Mouse (Mus musculus) hindbrain, embryonic 15.5 days (tissue): ENCODE data around the gene Hmox2. TPM values are rescaled to one million over a fixed set of nuclear protein-coding genes. Genes with fewer than 3 reads are reported as not detected.

Source experiments
- ATAC-seq: fragments of 200-750 bp; cut with Nextera tagmentation; 2 replicates; pipeline ENCODE4 v1.8.0; 2017; ENCODE audit warnings: low read depth, moderate number of reproducible peaks, moderate TSS enrichment; ENCODE audit not compliant: low FRiP score
- H3K27ac ChIP-seq: fragments of 300-500 bp; sonication (generic); replicated peaks from 2 replicates; pipeline ENCODE4 v1.5.1; 2015; ENCODE audit warnings: mild to moderate bottlenecking, inconsistent platforms
- H3K27me3 ChIP-seq: fragments of 300-500 bp; sonication (generic); 2 replicates; pipeline ENCODE4 v1.6.1; 2015; ENCODE audit warnings: control low read depth, inconsistent platforms
- H3K36me3 ChIP-seq: fragments of 300-500 bp; sonication (generic); 2 replicates; pipeline ENCODE4 v1.6.1; 2015; ENCODE audit warnings: control low read depth, inconsistent platforms
- H3K4me1 ChIP-seq: fragments of 300-500 bp; sonication (generic); replicated peaks from 2 replicates; pipeline ENCODE4 v1.6.1; 2015; ENCODE audit warnings: control low read depth, inconsistent platforms
- H3K4me2 ChIP-seq: fragments of 300-500 bp; sonication (generic); 2 replicates; pipeline ENCODE4 v1.6.1; 2015; ENCODE audit warnings: moderate library complexity, mild to moderate bottlenecking, inconsistent platforms
- H3K4me3 ChIP-seq: fragments of 300-500 bp; sonication (generic); 2 replicates; pipeline ENCODE4 v1.5.1; 2015; ENCODE audit warnings: mild to moderate bottlenecking, inconsistent platforms
- H3K9ac ChIP-seq: fragments of 300-500 bp; sonication (generic); 2 replicates; pipeline ENCODE4 v1.6.1; 2015; ENCODE audit warnings: inconsistent platforms
- H3K9me3 ChIP-seq: fragments of 300-500 bp; sonication (generic); 2 replicates; pipeline ENCODE4 v1.6.1; 2016; ENCODE audit warnings: control low read depth, inconsistent platforms
- WGBS: fragments of 180-500 bp; shearing (Covaris S2); methylation state at CpG from one replicate; pipeline ENCODE4 v1.1.7; 2015; 5-methylcytosine and 5-hydroxymethylcytosine counted together
- polyA plus RNA-seq: library from polyadenylated mRNA; unstranded; fragments of >200 nt; fragmentation: Nextera tagmentation; extraction: Ambion mirVana; gene quantifications from 2 replicates; pipeline ENCODE4 v1.2.1, GENCODE M21; 2015

Gene Hmox2
- polyA plus RNA-seq, 1 experiment from 2014 or later: 109 TPM

GRCm38 (mm10) chr16:4791332-4791731 lies 65.2 kb downstream of the Hmox2 start:
- H3K9me3 ChIP-seq: no peaks in the 10 kb centered on the region
- H3K4me1 ChIP-seq: peaks cover 33% of the 10 kb centered on the region
- ATAC-seq: no peak
- no peaks in the 10 kb centered on the region for H3K27me3 ChIP-seq
- H3K27ac ChIP-seq: no peak overlapping the region
- H3K9ac ChIP-seq: no peak overlapping the region
- H3K4me3 ChIP-seq: no peak overlapping the region
- WGBS: 68% methylated on average over 2 of the region's 2 CpGs
- no peaks in the 10 kb centered on the region for H3K36me3 ChIP-seq
- H3K4me2 ChIP-seq: no peak overlapping the region

- Histone ChIP-seq H3K27ac (no peak overlapping the region), H3K4me1 (no peaks in the 10 kb centered on the region), H3K27me3 (no peaks in the 10 kb centered on the region), H3K36me3 (no peaks in the 10 kb centered on the region), H3K9ac (no peak overlapping the region), H3K4me3 (no peak overlapping the region), H3K4me2 (no peak overlapping the region), H3K9me3 (no peaks in the 10 kb centered on the region)
- WGBS: 87% methylated on average over 4 of the region's 4 CpGs
- no peak for ATAC-seq
These were observed 70.5 kb downstream of the Hmox2 start for GRCm38 (mm10) chr16:4796631-4797030.

Other genes starting within 250 kb of the Hmox2 start
- 21.4 and 22.9 TPM in 2 replicates for gene Srl, start 184.5 kb upstream of the Hmox2 start, polyA plus RNA-seq
- gene Tfap4, start 166.5 kb upstream of the Hmox2 start, polyA plus RNA-seq: 7.2 and 8.2 TPM in 2 replicates
- 17.0 and 19.7 TPM in 2 replicates for gene Glis2, start 131.6 kb upstream of the Hmox2 start, polyA plus RNA-seq
- gene Pam16, start 101.4 kb upstream of the Hmox2 start, polyA plus RNA-seq: 161 and 170 TPM in 2 replicates
- gene Vasn, start 86.4 kb upstream of the Hmox2 start, polyA plus RNA-seq: 5.9 and 6.4 TPM in 2 replicates
- 63.7 and 63.9 TPM in 2 replicates for gene Dnaja3, start 86.4 kb upstream of the Hmox2 start, polyA plus RNA-seq
- gene Coro7, start 46.6 kb upstream of the Hmox2 start, polyA plus RNA-seq: 32.8 and 37.2 TPM in 2 replicates
- 64.5 and 68.4 TPM in 2 replicates for gene Nmral1, start 7.0 kb upstream of the Hmox2 start, polyA plus RNA-seq
- 125 and 134 TPM in 2 replicates for gene Cdip1, start 63.9 kb downstream of the Hmox2 start, polyA plus RNA-seq
- 0.26 and 0.43 TPM in 2 replicates for gene 4930562C15Rik, start 109.1 kb downstream of the Hmox2 start, polyA plus RNA-seq
- gene Ubald1, start 154.0 kb downstream of the Hmox2 start, polyA plus RNA-seq: 51.1 and 69.2 TPM in 2 replicates
- gene Mgrn1, start 159.9 kb downstream of the Hmox2 start, polyA plus RNA-seq: 118 and 126 TPM in 2 replicates
- 128 and 130 TPM in 2 replicates for gene Nudt16l1, start 212.4 kb downstream of the Hmox2 start, polyA plus RNA-seq
- 71.4 and 71.9 TPM in 2 replicates for gene Anks3, start 237.8 kb downstream of the Hmox2 start, polyA plus RNA-seq